Mouse (Mus musculus): ENCODE results near the gene Ghr. TPM values are rescaled to one million over a fixed set of nuclear protein-coding genes. Genes with fewer than 3 reads are reported as not detected.

The Ghr gene
- polyA plus RNA-seq, 1 experiment from 2014 or later, result 7.6 TPM

- Histone ChIP-seq H3K9me3 (replicated peaks; ENCODE audit: control insufficient read depth, low read length, poor library complexity, severe bottlenecking) (no peaks in the 10 kb centered on the region), H3K27me3 (ENCODE audit: control insufficient read depth, insufficient read depth, low read depth, low read length) (no peaks in the 10 kb centered on the region), H3K9ac (ENCODE audit: low read depth, low read length) (no peak overlapping the region), H3K27ac (ENCODE audit: low read length) (no peak overlapping the region), H3K36me3 (ENCODE audit: control insufficient read depth, insufficient read depth, low read length) (no peaks in the 10 kb centered on the region), H3K4me3 (ENCODE audit: low read depth, low read length) (no peak overlapping the region), H3K4me1 (ENCODE audit: control insufficient read depth, insufficient read depth, low read length) (no peaks in the 10 kb centered on the region), H3K4me2 (ENCODE audit: low read length) (no peak overlapping the region)
- ATAC-seq, result no peak
- WGBS, result 92% methylated on average over 1 of the region's 1 CpGs
Observed at GRCm38 (mm10) chr15:3485367-3485766, 97.9 kb downstream of the Ghr start.

- Histone ChIP-seq H3K4me3 (ENCODE audit: low read depth, low read length) (no peak overlapping the region), H3K27ac (ENCODE audit: low read length) (no peak overlapping the region), H3K4me1 (ENCODE audit: control insufficient read depth, insufficient read depth, low read length) (no peaks in the 10 kb centered on the region), H3K27me3 (ENCODE audit: control insufficient read depth, insufficient read depth, low read depth, low read length) (no peaks in the 10 kb centered on the region), H3K9me3 (replicated peaks; ENCODE audit: control insufficient read depth, low read length, poor library complexity, severe bottlenecking) (no peaks in the 10 kb centered on the region), H3K4me2 (ENCODE audit: low read length) (no peak overlapping the region), H3K9ac (ENCODE audit: low read depth, low read length) (no peak overlapping the region), H3K36me3 (ENCODE audit: control insufficient read depth, insufficient read depth, low read length) (no peaks in the 10 kb centered on the region)
- no peak for ATAC-seq
- WGBS, result 90% methylated on average over 3 of the region's 3 CpGs
Observed at GRCm38 (mm10) chr15:3483451-3483850, 99.8 kb downstream of the Ghr start.

GRCm38 (mm10) chr15:3469230-3469629, 114.1 kb downstream of the Ghr start:
- Histone ChIP-seq H3K4me1 (ENCODE audit: control insufficient read depth, insufficient read depth, low read length) (no peaks in the 10 kb centered on the region), H3K9me3 (replicated peaks; ENCODE audit: control insufficient read depth, low read length, poor library complexity, severe bottlenecking) (no peaks in the 10 kb centered on the region), H3K27me3 (ENCODE audit: control insufficient read depth, insufficient read depth, low read depth, low read length) (no peaks in the 10 kb centered on the region), H3K9ac (ENCODE audit: low read depth, low read length) (no peak overlapping the region), H3K4me3 (ENCODE audit: low read depth, low read length) (no peak overlapping the region), H3K4me2 (ENCODE audit: low read length) (no peak overlapping the region), H3K36me3 (ENCODE audit: control insufficient read depth, insufficient read depth, low read length) (no peaks in the 10 kb centered on the region), H3K27ac (ENCODE audit: low read length) (no peak overlapping the region)
- no peak for ATAC-seq
- WGBS, result 95% methylated on average over 4 of the region's 4 CpGs

GRCm38 (mm10) chr15:3466608-3467007, 116.7 kb downstream of the Ghr start:
- Histone ChIP-seq H3K4me1 (ENCODE audit: control insufficient read depth, insufficient read depth, low read length) (no peaks in the 10 kb centered on the region), H3K4me2 (ENCODE audit: low read length) (no peak overlapping the region), H3K4me3 (ENCODE audit: low read depth, low read length) (no peak overlapping the region), H3K9ac (ENCODE audit: low read depth, low read length) (no peak overlapping the region), H3K36me3 (ENCODE audit: control insufficient read depth, insufficient read depth, low read length) (no peaks in the 10 kb centered on the region), H3K27me3 (ENCODE audit: control insufficient read depth, insufficient read depth, low read depth, low read length) (no peaks in the 10 kb centered on the region), H3K9me3 (replicated peaks; ENCODE audit: control insufficient read depth, low read length, poor library complexity, severe bottlenecking) (no peaks in the 10 kb centered on the region), H3K27ac (ENCODE audit: low read length) (no peak overlapping the region)
- 87% methylated on average over 4 of the region's 4 CpGs for WGBS
- no peak for ATAC-seq

GRCm38 (mm10) chr15:3464754-3465153, 118.5 kb downstream of the Ghr start:
- H3K4me3 ChIP-seq (ENCODE audit: low read depth, low read length), result no peak overlapping the region
- H3K4me1 ChIP-seq (ENCODE audit: control insufficient read depth, insufficient read depth, low read length), result no peaks in the 10 kb centered on the region
- H3K9ac ChIP-seq (ENCODE audit: low read depth, low read length), result no peak overlapping the region
- ATAC-seq, result no peak
- no peaks in the 10 kb centered on the region for H3K36me3 ChIP-seq (ENCODE audit: control insufficient read depth, insufficient read depth, low read length)
- H3K27me3 ChIP-seq (ENCODE audit: control insufficient read depth, insufficient read depth, low read depth, low read length), result no peaks in the 10 kb centered on the region
- WGBS, result 80% methylated on average over 4 of the region's 4 CpGs
- no peak overlapping the region for H3K4me2 ChIP-seq (ENCODE audit: low read length)
- H3K9me3 ChIP-seq (replicated peaks; ENCODE audit: control insufficient read depth, low read length, poor library complexity, severe bottlenecking), result no peaks in the 10 kb centered on the region
- H3K27ac ChIP-seq (ENCODE audit: low read length), result no peak overlapping the region

- WGBS, result 69% methylated on average over 4 of the region's 4 CpGs
- H3K4me2 ChIP-seq (ENCODE audit: low read length), result no peak overlapping the region
- H3K27ac ChIP-seq (ENCODE audit: low read length), result no peak overlapping the region
- no peaks in the 10 kb centered on the region for H3K9me3 ChIP-seq (replicated peaks; ENCODE audit: control insufficient read depth, low read length, poor library complexity, severe bottlenecking)
- no peaks in the 10 kb centered on the region for H3K27me3 ChIP-seq (ENCODE audit: control insufficient read depth, insufficient read depth, low read depth, low read length)
- no peak overlapping the region for H3K4me3 ChIP-seq (ENCODE audit: low read depth, low read length)
- no peaks in the 10 kb centered on the region for H3K4me1 ChIP-seq (ENCODE audit: control insufficient read depth, insufficient read depth, low read length)
- H3K36me3 ChIP-seq (ENCODE audit: control insufficient read depth, insufficient read depth, low read length), result no peaks in the 10 kb centered on the region
- H3K9ac ChIP-seq (ENCODE audit: low read depth, low read length), result no peak overlapping the region
- no peak for ATAC-seq
Observed at GRCm38 (mm10) chr15:3456543-3456942, 126.7 kb downstream of the Ghr start.

- H3K27ac ChIP-seq (ENCODE audit: low read length), result no peak overlapping the region
- H3K27me3 ChIP-seq (ENCODE audit: control insufficient read depth, insufficient read depth, low read depth, low read length), result no peaks in the 10 kb centered on the region
- no peaks in the 10 kb centered on the region for H3K9me3 ChIP-seq (replicated peaks; ENCODE audit: control insufficient read depth, low read length, poor library complexity, severe bottlenecking)
- no peaks in the 10 kb centered on the region for H3K36me3 ChIP-seq (ENCODE audit: control insufficient read depth, insufficient read depth, low read length)
- no peak for ATAC-seq
- H3K4me2 ChIP-seq (ENCODE audit: low read length), result no peak overlapping the region
- no peaks in the 10 kb centered on the region for H3K4me1 ChIP-seq (ENCODE audit: control insufficient read depth, insufficient read depth, low read length)
- no peak overlapping the region for H3K9ac ChIP-seq (ENCODE audit: low read depth, low read length)
- H3K4me3 ChIP-seq (ENCODE audit: low read depth, low read length), result no peak overlapping the region
Observed at GRCm38 (mm10) chr15:3455572-3455971, 127.7 kb downstream of the Ghr start.

GRCm38 (mm10) chr15:3452080-3452752, 131.1 kb downstream of the Ghr start:
- no peak overlapping the region for H3K27ac ChIP-seq (ENCODE audit: low read length)
- H3K9me3 ChIP-seq (replicated peaks; ENCODE audit: control insufficient read depth, low read length, poor library complexity, severe bottlenecking), result no peaks in the 10 kb centered on the region
- 79% methylated on average over 5 of the region's 5 CpGs for WGBS
- H3K36me3 ChIP-seq (ENCODE audit: control insufficient read depth, insufficient read depth, low read length), result no peaks in the 10 kb centered on the region
- ATAC-seq, result no peak
- H3K27me3 ChIP-seq (ENCODE audit: control insufficient read depth, insufficient read depth, low read depth, low read length), result no peaks in the 10 kb centered on the region
- no peak overlapping the region for H3K9ac ChIP-seq (ENCODE audit: low read depth, low read length)
- H3K4me3 ChIP-seq (ENCODE audit: low read depth, low read length), result no peak overlapping the region
- H3K4me2 ChIP-seq (ENCODE audit: low read length), result no peak overlapping the region
- no peaks in the 10 kb centered on the region for H3K4me1 ChIP-seq (ENCODE audit: control insufficient read depth, insufficient read depth, low read length)

- H3K9me3 ChIP-seq (replicated peaks; ENCODE audit: control insufficient read depth, low read length, poor library complexity, severe bottlenecking), result no peaks in the 10 kb centered on the region
- WGBS, result 66% methylated on average over 2 of the region's 2 CpGs
- no peak overlapping the region for H3K27ac ChIP-seq (ENCODE audit: low read length)
- no peaks in the 10 kb centered on the region for H3K4me1 ChIP-seq (ENCODE audit: control insufficient read depth, insufficient read depth, low read length)
- H3K9ac ChIP-seq (ENCODE audit: low read depth, low read length), result no peak overlapping the region
- H3K4me3 ChIP-seq (ENCODE audit: low read depth, low read length), result no peak overlapping the region
- no peaks in the 10 kb centered on the region for H3K27me3 ChIP-seq (ENCODE audit: control insufficient read depth, insufficient read depth, low read depth, low read length)
- no peak overlapping the region for H3K4me2 ChIP-seq (ENCODE audit: low read length)
- no peaks in the 10 kb centered on the region for H3K36me3 ChIP-seq (ENCODE audit: control insufficient read depth, insufficient read depth, low read length)
- no peak for ATAC-seq
Observed at GRCm38 (mm10) chr15:3449564-3449963, 133.7 kb downstream of the Ghr start.
